Mouse (Mus musculus) kidney, embryonic 14.5 days (tissue): ENCODE data around the gene Rnf10. TPM values are rescaled to one million over a fixed set of nuclear protein-coding genes. Genes with fewer than 3 reads are reported as not detected.

ENCODE experiments used
- ATAC-seq: fragments of 200-750 bp; cut with Nextera tagmentation; 2 replicates; pipeline ENCODE4 v1.8.0; 2017; ENCODE audit warnings: moderate number of reproducible peaks, mild to moderate bottlenecking, moderate TSS enrichment, moderate library complexity; ENCODE audit not compliant: low FRiP score, low TSS enrichment
- H3K27ac ChIP-seq: fragments of 300-500 bp; sonication (generic); 2 replicates; pipeline ENCODE4 v1.5.1; 2014; ENCODE audit warnings: low read depth, mild to moderate bottlenecking, low read length, moderate library complexity, mixed read lengths
- H3K27me3 ChIP-seq: fragments of 300-500 bp; sonication (generic); 2 replicates; pipeline ENCODE4 v1.6.1; 2014; ENCODE audit warnings: mild to moderate bottlenecking, low read length; ENCODE audit not compliant: control insufficient read depth, insufficient read depth
- H3K36me3 ChIP-seq: fragments of 300-500 bp; sonication (generic); 2 replicates; pipeline ENCODE4 v1.6.1; 2014; ENCODE audit warnings: low read length, mixed read lengths; ENCODE audit not compliant: control insufficient read depth, insufficient read depth
- H3K4me1 ChIP-seq: fragments of 300-500 bp; sonication (generic); 2 replicates; pipeline ENCODE4 v1.6.1; 2014; ENCODE audit warnings: low read length, mixed read lengths; ENCODE audit not compliant: control insufficient read depth, insufficient read depth
- H3K4me2 ChIP-seq: fragments of 300-500 bp; sonication (generic); replicated peaks from 2 replicates; pipeline ENCODE4 v1.6.1; 2014; ENCODE audit warnings: low read depth, mild to moderate bottlenecking, low read length
- H3K4me3 ChIP-seq: fragments of 300-500 bp; sonication (generic); 2 replicates; pipeline ENCODE4 v1.5.1; 2014; ENCODE audit warnings: mild to moderate bottlenecking, low read length
- H3K9ac ChIP-seq: fragments of 300-500 bp; sonication (generic); 2 replicates; pipeline ENCODE4 v1.6.1; 2014; ENCODE audit warnings: low read depth, mild to moderate bottlenecking, low read length, moderate library complexity
- H3K9me3 ChIP-seq: fragments of 300-500 bp; sonication (generic); 2 replicates; pipeline ENCODE4 v1.6.1; 2016; ENCODE audit warnings: low read length; ENCODE audit not compliant: control insufficient read depth
- WGBS: fragments of 180-500 bp; shearing (Covaris S2); extraction: QIAGEN DNeasy Blood & Tissue Kit; methylation state at CpG from one replicate; pipeline ENCODE4 v1.1.7; 2014; 5-methylcytosine and 5-hydroxymethylcytosine counted together
- polyA plus RNA-seq: library from polyadenylated mRNA; unstranded; fragments of >200 nt; fragmentation: Nextera tagmentation; extraction: Ambion mirVana; gene quantifications from 2 replicates; pipeline ENCODE4 v1.2.1, GENCODE M21; 2014

Rnf10 gene
- polyA plus RNA-seq, 1 experiment from 2014 or later = 81.9 TPM

DNA sequence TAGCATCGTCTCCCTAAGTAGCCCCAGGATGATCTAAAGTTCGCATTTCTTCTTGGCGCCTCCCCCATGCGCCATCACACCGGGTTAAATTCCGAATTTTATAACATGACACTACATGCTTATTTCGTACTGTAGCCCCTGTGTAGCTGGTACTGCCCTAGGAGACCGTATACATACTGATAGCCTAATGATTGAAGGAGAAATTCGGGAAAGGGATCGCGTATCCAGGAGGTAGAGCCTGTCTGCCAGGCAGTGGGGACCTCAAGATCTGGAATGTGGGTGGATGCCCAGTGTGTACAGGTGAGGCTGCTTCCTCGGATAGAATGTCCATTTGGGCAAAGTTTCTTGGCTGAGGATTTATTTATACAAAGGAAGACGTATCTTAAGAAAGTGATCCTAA is 28.9 kb upstream of the Rnf10 start:
- WGBS = 19% methylated on average over 13 of the region's 13 CpGs

DNA sequence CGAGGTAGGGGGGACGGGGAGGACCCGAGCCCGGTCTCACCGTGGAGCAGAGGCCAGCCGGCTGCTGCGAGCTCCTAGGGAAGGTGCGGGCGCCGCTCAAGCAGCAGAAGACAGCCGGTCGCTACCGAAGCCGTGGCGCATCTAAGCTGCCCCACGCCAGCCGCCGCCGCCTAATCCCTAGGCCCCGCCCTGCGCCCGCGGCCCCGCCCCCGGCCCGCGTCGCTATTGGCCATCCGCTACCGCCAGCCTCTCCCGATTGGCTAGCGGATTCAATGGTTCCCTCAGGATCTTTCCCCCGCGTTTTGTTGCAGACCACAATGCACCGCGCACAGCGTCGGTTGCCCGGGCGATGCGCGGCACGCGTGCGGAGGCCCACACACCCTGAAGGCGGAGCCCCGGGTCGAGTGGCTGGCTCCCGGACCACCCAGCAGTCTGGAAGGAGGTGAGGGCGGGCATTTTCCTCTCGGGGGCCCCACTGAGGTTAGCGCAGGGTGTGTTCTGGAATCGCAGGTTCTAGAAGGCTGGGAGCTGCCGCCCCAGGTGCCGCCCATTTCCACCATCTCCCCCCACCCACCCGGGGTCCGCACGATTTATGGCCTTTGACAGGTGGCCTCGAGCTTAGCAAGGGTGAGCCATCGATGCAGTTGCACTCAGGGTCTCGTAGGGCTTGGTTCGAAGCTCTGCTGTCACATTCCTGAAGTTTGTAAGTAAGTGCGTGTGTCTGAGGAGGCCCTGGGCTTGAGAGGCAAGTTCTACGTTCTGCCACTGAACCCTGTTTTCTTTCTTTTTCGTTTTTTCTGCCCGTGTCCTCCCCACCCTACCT is 28.3 kb upstream of the Rnf10 start, which contains the start of gene Dynll1:
Gene Dynll1, minus strand, starts transcription at position 208 of the 823 bp plus-strand sequence.
- Histone ChIP-seq H3K4me3 (peak within 1 kb of the TSS; percentile 93), H3K4me2 (peak within 1 kb of the TSS; percentile 78), H3K27me3 (no peaks in the 10 kb centered on the region), H3K9me3 (no peaks in the 10 kb centered on the region), H3K4me1 (peaks cover 17% of the 10 kb centered on the region), H3K36me3 (peaks cover 34% of the 10 kb centered on the region), H3K9ac (peak within 1 kb of the TSS; percentile 93), H3K27ac (peak within 1 kb of the TSS; percentile 95)
- WGBS = under 1% methylated on average over 63 of the region's 66 CpGs
- ATAC-seq = peak; percentile 98

More for the DNA sequence above, 28.9 kb upstream of the Rnf10 start:
- peak overlapping the region; percentile 60; the same call in 1 of the 2 replicates for H3K9ac ChIP-seq
- peak overlapping the region; percentile 93 for H3K4me3 ChIP-seq
- H3K4me1 ChIP-seq = peaks cover 17% of the 10 kb centered on the region
- H3K36me3 ChIP-seq = peaks cover 28% of the 10 kb centered on the region
- H3K9me3 ChIP-seq = no peaks in the 10 kb centered on the region
- H3K4me2 ChIP-seq = peak overlapping the region; percentile 78
- ATAC-seq = no peak
- no peaks in the 10 kb centered on the region for H3K27me3 ChIP-seq
- peak overlapping the region; percentile 78 for H3K27ac ChIP-seq

GRCm38 (mm10) chr5:115300035-115300744 is 27.5 kb upstream of the Rnf10 start:
- WGBS = under 1% methylated on average over 46 of the region's 46 CpGs
- peak; percentile 1 for ATAC-seq
- H3K9me3 ChIP-seq = no peaks in the 10 kb centered on the region

GRCm38 (mm10) chr5:115296347-115296746 is 23.6 kb upstream of the Rnf10 start:
- Histone ChIP-seq H3K4me2 (no peak overlapping the region), H3K27me3 (no peaks in the 10 kb centered on the region), H3K9me3 (no peaks in the 10 kb centered on the region), H3K27ac (no peak overlapping the region), H3K4me1 (peaks cover 14% of the 10 kb centered on the region), H3K9ac (no peak overlapping the region), H3K4me3 (no peak overlapping the region), H3K36me3 (peaks cover 53% of the 10 kb centered on the region)
- WGBS = 85% methylated on average over 10 of the region's 10 CpGs
- ATAC-seq = no peak

More at GRCm38 (mm10) chr5:115300035-115300744, 27.5 kb upstream of the Rnf10 start:
- H3K4me1 ChIP-seq = peaks cover 17% of the 10 kb centered on the region
- H3K4me3 ChIP-seq = peak overlapping the region; percentile 93
- H3K9ac ChIP-seq = peak overlapping the region; percentile 93
- H3K36me3 ChIP-seq = peaks cover 40% of the 10 kb centered on the region
- H3K27me3 ChIP-seq = no peaks in the 10 kb centered on the region
- H3K4me2 ChIP-seq = peak overlapping the region; percentile 78
- peak overlapping the region; percentile 95 for H3K27ac ChIP-seq

DNA sequence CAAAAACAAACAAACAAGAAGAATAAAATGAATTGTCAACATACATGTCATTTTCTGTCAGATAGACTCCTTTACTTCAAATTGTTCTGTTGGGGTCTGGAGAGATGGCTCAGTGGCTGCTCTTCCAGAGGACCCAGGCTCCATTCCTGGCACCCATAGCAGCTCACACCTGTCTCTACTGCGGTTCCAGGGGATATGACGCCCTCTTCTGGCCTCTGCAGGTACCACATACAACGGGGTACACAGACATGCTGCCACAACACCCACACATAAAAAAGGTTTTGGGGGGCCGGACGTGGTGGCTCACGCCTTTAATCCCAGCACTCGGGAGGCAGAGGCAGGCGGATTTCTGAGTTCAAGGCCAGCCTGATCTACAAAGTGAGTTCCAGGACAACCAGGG is 21.5 kb upstream of the Rnf10 start:
- Histone ChIP-seq H3K4me3 (no peak overlapping the region), H3K36me3 (peaks cover 67% of the 10 kb centered on the region), H3K4me2 (no peak overlapping the region), H3K9me3 (no peaks in the 10 kb centered on the region), H3K9ac (no peak overlapping the region), H3K27ac (no peak overlapping the region), H3K27me3 (no peaks in the 10 kb centered on the region), H3K4me1 (peaks cover 11% of the 10 kb centered on the region)
- no peak for ATAC-seq
- 90% methylated on average over 8 of the region's 8 CpGs for WGBS

DNA sequence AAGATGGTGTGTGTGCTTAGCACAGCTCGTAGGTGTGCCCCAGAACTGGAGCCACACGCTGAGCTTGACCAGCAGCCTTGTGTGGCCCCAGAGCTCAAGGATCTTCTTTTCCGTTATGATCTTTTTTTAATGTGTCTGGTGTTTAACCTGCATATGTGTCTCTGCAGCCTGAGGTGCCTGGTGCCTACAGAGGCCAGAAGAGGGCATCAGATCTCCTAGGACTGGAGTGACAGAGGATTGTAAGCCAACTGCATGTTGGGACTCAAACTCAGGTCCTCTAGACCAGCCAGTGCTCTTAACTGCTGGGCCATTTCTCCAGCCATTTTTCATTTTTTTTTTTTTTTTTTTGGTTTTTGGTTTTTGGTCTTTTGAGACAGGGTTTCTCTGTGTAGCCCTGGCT is 12.0 kb upstream of the Rnf10 start:
- 88% methylated on average over 3 of the region's 3 CpGs for WGBS

DNA sequence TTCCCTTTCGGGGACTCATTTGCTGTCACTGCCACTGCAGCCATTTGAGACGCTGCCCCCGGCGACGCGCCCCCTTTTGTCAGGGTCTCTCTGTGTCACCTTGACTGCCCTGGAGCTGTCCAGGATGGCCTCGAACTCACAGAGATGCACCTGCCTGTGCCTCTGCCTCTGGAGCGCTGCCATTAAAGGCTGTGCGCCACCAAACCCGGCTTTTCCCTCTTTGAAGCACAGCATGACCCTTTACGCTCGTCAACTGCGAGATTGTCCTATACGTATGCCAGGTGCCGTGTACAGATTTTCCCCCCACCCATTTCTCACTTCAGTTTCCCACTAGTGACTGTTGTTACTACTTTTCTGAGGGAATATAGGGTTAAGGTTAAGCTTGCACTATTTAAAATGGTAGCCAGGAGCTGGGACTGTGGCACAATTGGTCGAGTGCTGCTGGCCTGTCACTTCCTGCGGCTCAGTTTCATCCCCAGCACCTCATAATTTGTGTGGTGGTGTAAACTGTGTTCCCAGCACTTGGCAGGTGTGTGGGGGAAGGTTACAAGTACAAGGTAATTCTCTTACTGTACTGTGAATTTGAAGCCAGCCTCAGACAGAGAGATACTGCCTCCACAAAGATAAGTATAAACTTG is 7.5 kb upstream of the Rnf10 start:
- no peak; the same call in 1 of the 2 replicates for ATAC-seq

More for the DNA sequence above, 12.0 kb upstream of the Rnf10 start:
- Histone ChIP-seq H3K4me1 (peaks cover 5% of the 10 kb centered on the region), H3K9me3 (no peaks in the 10 kb centered on the region), H3K27ac (no peak overlapping the region), H3K4me3 (no peak overlapping the region), H3K9ac (no peak overlapping the region), H3K4me2 (no peak overlapping the region), H3K36me3 (peaks cover 32% of the 10 kb centered on the region), H3K27me3 (no peaks in the 10 kb centered on the region)
- no peak for ATAC-seq

GRCm38 (mm10) chr5:115279226-115280049 is 6.7 kb upstream of the Rnf10 start, which contains the start of gene Coq5:
Gene Coq5 (plus strand): TSS chr5:115279666.
- Histone ChIP-seq H3K4me1 (peaks cover 5% of the 10 kb centered on the region), H3K27ac (peak within 1 kb of the TSS; percentile 59; the same call in 1 of the 2 replicates), H3K27me3 (no peaks in the 10 kb centered on the region), H3K4me3 (peak within 1 kb of the TSS; percentile 97), H3K9me3 (no peaks in the 10 kb centered on the region), H3K36me3 (peaks cover 12% of the 10 kb centered on the region), H3K9ac (peak within 1 kb of the TSS; percentile 77), H3K4me2 (peak within 1 kb of the TSS; percentile 82)
- WGBS = 4% methylated on average over 45 of the region's 45 CpGs
- ATAC-seq = peak; percentile 68

More for the DNA sequence above, 7.5 kb upstream of the Rnf10 start:
- Histone ChIP-seq H3K4me2 (peak overlapping the region; percentile 82), H3K27me3 (no peaks in the 10 kb centered on the region), H3K36me3 (peaks cover 19% of the 10 kb centered on the region), H3K9me3 (no peaks in the 10 kb centered on the region), H3K27ac (no peak overlapping the region), H3K4me3 (peak overlapping the region; percentile 97), H3K4me1 (peaks cover 5% of the 10 kb centered on the region), H3K9ac (peak overlapping the region; percentile 77)
- 7% methylated on average over 17 of the region's 17 CpGs for WGBS
